Mouse (Mus musculus): ENCODE results near the gene Tars.
A peak's percentile ranks its signal among the peaks of the same experiment; 100 is the strongest.

Tars gene

DNA sequence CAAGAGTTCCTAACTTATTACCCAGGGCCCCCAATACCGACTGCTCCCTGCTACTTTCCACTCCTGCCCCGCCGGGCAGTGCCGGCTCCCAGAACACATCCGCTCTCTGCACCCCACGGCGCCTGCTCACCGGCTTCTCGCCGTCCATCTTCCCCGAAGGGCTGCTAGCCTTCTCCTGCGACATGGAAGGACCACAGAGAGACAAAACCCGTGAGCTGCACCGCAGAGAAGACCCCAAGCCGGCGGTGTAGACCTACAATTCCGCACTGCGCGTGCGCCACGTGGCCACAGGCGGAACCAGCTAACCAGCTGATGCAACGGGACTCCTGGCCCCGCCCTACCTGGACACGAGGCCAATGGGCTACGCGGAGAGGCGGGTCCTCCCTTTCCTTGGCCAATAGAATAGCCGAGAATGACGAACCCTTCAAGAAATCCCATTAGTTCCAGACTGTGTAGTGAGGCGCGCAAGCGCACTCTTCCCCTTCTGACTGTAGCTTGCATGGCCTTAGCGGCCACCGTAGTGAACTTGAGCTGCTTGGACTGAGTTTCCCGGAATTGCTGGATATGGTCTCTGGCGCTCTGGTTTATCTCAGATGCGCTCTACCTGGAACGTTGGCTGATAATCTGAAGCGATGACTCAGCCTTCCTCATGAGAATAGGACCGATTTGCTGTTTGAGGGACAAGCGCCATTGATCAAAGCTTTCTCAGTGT, at the start of gene Tars:
Tars (minus strand) TSS at position 310 of the 712 bp plus-strand sequence.
- peak; percentile 97 to 98 for DNase-seq

DNA sequence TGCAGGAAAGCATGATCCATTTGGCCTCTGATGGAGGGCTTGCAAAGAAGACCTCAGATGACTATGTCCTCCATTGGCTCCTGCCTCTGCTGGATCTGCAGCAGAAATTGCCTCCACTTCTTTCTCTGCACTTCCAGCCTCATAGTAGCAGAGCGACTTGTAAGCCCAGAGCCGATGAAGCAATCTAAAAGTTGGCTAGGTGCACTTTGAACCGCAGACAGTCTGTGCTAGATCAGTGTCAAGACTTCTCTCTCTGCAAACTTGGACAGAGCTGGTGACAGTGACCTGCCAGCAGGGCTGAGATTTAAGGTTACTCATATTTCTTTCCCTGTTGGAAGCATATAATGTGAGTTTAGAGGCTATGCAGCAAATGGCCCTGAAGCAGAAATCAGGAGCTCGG, 37.9 kb upstream of the Tars start:
- DNase-seq: no peak

DNA sequence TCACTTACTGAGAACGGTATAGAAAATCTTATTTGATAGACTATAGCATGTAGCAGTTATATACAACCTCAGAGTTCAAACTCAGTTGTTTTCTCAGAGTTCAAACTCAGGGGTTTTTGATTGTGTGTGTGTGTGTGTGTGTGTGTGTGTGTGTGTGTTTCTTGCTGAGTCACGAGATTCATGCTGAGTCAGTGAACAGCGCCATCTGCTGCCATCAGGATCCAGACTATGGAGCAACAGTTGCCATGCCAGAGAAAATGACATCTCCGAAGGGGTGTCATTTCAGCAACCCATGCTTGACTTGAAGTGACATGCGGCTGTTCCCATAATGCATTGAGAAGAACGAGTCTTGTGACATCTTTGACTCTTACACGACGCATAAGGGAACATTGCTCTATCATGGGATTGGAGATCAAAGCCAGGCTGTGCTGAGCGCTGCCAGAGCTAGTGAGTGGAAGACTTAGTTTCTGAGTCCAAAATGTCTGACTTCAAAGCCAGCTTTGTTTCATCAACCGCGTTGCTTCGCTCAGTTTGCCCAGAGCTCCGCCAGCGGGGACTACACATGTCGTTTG, 37.3 kb upstream of the Tars start:
- DNase-seq: no peak

DNA sequence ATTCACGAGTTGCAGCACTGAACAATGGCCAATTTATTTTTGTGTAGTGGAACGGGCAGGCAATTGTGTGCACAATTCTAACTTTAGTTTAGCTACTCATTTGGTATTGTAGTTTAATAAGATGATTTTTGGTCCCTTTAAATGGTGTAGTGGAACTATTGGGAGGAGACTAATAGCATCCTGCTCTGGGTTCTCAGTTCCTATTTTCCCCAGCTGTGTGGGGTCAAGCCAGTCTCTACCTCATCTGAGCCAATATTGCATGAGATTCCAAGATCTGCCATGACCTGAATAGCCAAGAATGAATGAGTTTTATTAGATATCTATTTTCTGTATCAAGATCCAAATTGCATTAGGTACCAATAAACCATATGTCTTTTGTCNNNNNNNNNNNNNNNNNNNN, 27.4 kb upstream of the Tars start:
- DNase-seq: no peak

DNA sequence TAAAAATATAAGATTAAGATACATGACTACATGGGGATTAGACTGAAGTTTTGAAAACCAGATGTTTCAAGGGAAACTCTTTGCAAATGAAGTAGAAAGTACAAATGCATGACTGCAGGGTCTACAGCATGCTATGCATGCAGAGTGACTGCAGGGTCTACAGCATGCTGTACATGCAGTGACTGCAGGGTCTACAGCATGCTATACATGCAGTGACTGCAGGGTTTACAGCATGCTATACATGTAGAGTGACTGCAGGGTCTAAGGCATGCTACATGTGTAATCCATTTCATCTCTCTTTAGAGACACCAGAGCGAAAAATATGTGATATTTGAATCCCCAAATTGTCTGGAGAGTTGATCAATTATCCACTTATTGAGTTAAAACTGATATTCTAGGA, 14.0 kb upstream of the Tars start:
- DNase-seq: no peak

DNA sequence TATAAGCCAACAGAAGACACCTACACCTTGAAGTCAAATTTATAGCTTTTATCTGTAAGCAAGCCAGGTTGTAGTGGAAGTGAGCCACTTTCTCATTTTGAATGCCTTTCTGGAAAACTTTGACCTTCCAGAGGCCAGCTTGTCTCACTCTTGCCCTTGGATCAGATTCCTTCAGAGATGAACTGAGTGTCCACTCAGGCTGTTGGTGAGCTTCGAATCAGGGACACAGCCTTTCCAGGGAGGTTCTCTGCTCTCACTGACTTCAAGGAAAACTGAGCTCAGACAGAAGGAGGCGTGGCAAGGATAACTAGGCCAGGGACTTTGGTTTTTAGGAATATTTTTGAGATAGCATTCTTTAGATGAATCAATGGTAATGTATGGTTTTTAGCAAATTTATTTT, 13.1 kb upstream of the Tars start:
- no peak for DNase-seq

DNA sequence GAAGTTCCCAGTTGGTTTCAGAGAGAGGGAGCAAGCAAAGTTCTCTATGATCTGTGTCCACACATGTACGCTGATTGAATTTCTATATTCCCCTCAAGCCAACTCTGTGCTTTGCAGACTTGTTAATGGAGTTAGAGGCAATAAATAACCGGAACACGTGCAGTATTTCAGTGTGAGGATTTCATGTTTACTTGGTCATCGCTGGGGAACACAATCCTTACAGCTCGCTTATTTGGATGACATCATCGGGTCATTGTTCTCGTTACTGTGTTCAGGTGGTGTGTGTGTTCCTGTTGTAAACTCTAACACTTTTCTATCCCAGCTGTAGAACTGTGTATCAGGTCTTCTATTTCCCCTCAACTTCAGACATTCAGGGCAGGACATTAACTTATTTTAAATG, 12.4 kb upstream of the Tars start:
- DNase-seq: no peak

DNA sequence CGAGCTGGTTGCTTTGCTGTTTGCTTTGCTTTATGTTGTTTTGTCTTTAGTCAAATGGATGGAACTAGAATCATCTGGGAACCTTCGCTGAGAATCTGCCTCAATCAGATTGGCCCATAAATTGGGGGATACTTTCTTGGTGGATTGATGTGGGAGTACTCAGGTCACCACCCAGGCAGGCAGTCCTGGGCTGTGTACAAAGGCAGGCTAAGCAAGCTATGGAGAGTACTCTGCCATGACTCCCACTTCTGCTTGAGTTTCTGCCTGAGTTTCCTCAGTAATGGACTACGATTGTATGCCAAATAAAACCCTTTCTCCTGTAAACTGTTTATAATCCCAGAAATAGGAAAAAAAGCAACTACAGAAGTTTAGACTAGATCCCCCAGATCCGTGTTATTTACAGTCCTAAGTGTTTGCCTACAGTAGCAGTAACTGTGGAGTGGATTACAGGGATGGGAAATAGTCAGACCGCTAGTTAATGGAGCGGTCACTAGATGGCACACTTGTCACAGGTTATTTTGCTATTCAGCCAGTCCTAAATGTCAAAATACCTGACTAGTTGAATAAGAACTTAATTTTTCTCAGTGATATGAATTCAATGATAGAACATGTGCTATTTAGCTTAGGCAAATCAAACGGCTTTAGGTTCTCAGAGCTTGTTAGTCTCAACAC, 8.8 kb upstream of the Tars start:
- peak in 1 of 2 experiments; percentile 11 for DNase-seq

DNA sequence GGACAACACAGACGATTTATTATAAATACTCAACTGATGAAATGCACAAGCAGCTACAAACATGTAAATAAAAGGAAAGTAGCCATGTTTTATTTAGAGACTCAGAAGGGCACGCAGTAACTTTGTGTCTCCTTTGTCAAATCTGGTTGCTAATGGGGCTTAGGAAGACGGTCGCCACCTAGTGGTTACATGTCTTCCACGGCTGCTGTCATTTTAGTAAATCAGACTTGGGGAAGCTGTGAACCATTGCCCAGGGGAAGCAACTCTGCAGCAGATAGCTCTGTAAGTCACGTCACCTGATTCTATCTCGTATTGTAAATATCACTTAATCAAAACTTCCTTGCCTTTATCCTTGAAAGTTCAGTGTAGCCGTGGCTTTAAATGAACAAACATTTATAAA, 7.9 kb upstream of the Tars start:
- DNase-seq: peak; percentile 29 to 59

DNA sequence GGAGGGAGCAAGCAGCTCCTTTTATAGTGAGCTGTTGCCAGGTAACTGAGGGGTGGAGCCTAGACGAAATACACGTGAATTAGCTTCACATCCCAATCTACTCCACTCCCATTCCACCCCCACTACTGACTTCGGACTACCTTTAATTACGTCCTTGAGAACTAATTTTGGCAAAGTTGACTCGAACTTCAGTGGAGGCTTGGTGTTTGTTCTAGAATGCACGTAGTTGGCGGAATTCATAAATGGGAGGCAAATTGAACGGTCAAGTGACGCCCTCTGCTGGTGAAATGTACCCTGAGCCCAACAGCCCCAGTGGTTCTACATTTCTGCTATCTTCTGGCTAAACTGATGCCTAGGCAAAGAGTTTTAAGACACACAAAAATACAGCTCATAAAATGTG, 7.3 kb upstream of the Tars start:
- DNase-seq: no peak

DNA sequence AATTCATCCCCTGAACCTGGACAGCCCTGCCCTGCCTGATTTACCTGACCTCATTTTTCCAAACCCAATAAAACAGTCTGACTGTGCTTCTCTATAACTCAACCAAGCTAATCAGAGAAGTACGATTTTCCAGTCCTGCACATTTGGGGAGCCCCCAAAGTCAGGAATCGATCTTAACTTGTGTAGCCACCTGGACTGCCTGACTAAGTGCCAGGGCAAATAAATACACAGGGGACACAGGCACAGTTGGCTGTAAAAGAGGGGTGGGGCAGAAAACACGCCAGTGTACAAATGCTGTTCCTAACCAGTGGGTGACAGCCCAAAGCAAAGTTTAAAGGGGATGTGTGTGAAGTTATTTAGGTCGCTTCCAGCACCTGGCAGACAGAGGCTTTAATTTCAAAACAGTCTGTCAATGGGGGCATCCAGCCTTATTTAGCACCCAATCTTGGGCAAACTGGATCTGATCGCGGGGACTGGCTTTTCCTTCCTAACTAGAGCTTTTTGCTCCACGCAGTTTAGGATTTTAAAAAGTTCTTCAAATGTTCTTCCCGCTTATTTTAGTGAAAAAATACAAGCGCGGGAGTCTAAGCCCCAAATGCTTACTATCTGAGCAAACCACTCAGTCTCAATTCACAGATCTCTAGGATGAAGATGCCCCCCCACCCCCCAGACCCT, 652 bp downstream of the Tars start:
- DNase-seq: peak in 1 of 2 experiments; percentile 9

DNA sequence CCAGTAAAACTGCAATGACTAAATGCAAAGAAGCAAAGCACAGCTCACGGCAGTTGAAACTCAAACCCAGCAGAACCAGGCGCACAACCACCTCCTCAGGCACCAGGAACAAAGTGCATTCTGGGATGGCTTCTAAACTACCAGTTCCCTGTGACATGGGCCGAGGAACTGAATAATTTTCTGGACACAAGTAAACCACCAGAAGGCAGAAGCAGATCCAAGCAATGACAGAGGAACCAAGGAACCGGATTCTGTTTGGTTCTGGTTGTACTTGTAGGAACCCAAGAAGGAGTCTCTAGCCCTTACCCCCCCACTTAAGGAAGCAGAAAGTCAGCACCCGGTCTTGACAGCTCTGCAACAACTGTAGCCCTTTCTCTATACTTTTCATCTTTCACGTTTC, 3.0 kb downstream of the Tars start:
- DNase-seq: no peak

DNA sequence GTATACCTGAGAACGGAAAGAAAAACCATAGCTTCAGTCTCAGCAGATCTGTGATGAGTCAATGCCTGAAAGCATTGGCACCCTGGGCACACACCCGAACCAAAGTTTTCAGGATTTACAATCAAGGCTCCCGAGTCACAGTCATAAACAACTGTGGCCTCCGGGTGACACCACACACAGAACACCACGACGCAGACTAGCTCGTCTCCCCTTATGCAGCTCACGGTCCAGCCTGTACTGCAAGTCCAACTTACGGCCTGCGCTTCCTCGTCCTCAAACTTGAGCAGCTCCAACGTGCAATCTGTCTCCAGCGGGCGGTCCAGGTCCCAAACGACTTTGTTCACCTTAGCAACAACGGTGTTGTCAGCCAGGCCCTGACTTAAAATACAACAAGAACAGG, 6.6 kb downstream of the Tars start:
- DNase-seq: no peak

DNA sequence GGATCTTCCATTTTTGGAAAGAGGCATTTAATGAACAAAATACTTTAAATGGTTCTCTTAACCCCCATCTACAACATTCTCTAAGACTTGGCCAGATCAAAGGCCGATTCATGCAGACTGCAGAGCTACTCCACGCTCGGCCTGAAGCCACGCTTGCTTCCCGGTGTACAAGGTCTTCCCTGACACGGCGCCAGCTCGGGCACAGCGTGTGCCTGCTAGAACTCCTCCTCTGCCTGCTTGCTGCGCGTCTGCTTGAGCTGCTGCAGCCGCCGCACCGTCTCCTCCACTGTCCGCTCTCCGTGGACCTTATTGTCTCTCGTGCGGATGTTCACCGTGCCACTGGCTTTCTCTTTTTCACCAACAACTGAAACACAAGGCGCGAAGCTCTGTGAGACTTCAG, 15.7 kb downstream of the Tars start:
- DNase-seq: no peak

DNA sequence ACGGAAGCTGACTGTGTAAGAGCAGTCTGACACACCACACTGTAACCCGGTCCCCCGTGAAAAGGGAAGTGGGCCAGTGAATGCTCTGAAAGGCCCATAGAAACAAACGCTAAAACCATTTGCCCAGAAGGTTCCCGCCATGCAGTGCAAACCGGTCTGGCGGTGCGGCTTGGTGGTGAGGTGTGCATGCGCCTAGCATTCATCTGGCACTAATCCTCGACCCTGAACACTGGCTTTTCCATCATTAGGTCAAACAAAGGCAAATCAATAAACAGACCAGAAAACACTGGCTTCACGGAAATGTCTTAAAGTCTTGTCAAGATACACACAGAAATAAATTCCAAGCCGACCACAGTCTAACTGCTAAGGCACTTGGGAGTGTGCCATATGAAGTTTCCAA, 16.9 kb downstream of the Tars start:
- DNase-seq: no peak

DNA sequence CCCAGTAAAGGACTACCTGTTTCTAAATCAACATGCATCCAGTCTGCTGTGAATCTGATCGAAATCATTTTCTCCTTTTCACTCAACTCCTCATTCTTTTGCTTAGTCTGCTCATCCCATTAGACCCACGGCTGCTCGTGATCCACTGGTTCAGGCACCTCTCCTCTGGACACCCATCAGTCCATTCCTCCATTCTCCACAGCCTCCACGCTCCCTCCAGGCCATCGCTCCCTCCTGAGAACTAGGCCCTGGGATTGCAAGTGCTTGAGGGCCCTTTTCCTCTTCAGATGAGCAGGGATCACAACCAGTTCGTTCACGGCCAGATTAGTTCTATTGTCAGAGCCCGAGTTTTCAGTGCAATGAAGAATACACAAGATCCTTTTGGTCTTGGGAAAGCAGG, 18.8 kb downstream of the Tars start:
- DNase-seq: no peak

DNA sequence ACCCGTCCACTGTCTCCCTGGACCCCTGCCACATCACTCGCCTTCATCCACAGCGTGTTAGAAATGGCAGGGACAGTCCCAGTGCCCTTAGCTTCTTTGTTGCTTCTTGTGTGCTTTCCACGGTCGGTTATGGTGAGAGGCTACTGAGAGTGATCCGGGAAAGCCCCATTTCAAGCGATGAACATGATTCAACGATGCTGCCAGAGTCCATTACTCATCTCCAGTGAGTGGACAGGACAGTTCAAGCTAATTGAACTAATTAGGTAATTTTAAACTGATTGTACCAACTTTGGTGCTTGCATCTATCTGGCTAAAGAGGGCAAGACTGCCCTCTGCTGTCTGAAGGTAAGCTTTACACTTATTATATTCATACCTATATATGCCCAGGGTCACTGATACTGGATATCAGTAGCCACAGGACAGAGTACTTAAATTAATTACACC, 19.4 kb downstream of the Tars start:
- peak in 1 of 2 experiments; percentile 27 for DNase-seq

DNA sequence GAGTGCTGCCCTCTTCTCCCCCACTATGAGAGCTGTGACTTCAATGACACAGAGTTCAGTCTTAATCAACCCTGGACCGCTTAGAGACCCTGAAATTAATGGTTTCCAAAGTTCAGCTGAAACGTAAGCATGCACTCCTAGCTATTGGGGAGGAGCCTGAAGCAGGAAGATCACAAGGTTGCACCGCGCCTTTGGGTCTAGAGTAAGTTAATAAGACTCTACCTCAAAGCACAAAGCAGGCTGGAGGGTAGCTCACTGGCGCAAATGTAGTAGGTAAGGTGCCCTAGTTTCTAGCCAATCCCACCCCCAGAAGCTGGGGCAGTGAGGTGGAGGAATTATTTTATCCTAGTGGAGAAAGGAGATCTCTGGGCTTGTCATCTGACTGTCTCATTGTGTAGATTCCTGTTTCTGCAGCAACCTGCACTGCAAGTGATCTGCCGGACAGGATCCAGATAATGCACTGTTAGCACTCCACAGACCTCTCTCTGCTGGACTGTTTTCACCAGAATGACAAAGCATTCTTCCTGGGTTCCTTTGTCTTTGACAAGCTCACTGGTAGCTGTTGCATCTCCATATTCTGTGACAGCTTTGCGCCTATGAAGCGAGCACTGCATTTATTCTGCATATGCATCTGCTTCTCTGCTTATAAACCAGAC, 19.9 kb downstream of the Tars start:
- DNase-seq: no peak

DNA sequence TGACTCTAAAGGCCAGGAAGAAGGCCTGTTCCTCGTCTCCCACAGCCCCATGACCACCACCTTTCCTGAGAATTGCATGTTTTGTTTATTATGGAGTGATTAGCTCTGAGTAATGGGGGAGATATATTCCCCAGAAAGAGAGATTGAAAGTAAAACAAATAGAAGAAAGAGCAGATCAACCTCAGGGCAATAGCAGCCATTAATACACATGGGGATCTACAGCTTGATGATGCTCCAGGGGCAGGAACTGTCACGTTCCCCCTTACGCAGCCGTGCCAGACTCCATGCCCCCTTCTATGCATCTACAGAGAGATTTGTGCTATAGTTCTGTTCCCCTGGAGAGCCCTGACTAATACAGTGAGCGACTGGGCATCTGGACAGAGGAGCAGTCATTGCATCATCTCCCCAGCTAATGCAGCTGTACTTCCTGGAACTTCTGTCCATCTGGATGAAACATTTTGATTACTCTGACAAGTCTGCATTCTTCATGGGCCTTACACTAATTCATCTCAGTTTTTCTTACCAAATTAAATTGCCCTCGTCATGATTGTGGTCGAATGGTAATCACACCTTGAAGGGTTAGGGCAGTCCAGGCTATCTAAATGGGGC, 28.9 kb downstream of the Tars start:
- no peak for DNase-seq

DNA sequence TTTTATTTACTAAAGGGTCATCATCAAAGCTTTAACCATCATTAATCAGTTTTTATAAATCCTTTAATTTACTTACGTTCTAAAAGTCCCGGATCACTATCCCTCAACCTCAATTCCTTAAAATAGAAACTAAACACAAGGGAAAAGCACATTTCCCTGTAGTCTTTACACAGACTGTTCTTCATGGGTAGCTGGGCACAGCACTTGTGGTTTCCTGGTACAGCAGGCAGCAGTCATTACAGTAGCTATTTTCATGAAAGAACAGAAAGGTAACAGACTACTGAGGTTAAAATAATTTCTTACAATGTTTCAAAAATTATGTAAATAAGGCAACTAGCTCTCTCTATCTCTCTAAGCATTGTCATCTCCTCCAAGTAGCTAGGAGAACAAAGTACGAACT, 29.9 kb downstream of the Tars start:
- no peak for DNase-seq

DNA sequence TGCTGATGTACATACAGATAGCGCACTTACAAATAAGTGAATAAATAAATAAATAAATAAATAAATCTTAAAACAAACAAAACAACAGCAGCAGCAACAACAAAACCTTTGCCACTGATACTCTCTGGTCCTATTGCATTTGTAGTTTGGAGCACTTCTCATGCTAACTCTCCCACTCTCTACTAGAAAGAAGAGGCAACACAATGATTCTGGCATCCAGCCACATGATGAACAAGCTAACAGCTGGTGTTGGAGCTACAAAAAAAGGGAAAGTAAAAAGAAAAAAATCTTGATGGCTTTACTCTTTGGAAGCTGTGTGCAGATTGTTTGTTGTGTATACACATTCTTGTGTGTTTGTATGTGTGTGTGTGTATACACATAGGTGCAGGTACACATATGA, 34.7 kb downstream of the Tars start:
- DNase-seq: no peak

DNA sequence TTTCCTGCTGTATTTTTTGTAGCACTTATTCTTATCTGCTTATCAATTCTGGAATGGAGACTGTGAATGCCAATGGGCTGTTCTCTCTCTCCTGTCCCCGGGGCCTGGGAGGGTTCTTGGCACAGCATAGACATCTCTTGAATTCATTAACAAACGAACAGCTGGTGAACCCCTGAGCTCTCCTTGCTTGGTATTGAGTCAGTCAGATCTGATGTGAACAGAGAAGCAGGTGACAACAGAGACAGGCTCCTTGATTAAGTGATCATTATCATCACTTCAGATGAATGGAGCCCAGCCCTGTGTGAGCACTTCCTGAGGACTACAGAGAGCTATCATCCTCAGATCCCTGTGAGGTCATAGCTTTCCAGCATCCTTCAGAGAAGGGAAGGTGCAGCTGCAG, 35.4 kb downstream of the Tars start:
- DNase-seq: no peak

DNA sequence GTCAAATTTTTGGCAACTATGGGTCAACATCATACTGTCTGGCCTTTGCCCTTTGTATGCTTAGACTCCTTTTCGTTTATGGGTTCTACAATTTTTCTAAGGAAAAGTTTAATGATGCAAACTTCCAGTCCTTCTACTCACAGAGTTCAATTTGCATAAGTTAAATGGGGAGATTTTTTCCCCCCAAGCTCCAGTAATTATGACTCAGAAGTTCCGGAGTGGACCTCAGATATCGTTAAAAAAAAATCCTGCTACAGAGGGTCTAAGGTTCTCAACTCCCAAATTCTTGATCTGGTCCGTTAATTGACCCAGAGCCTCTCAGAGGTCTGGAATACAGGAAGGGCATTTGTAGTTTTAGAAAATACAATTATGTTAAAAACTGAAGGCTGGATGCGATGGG, 37.6 kb downstream of the Tars start:
- DNase-seq: no peak
